Mouse (Mus musculus): Measurements from ENCODE around the gene Fitm2. TPM values are rescaled to one million over a fixed set of nuclear protein-coding genes. Genes with fewer than 3 reads are reported as not detected.
A peak's percentile ranks its signal among the peaks of the same experiment; 100 is the strongest.

The Fitm2 gene
- 100 to 1,000 TPM in 1 of 2 experiments, 10 to 100 TPM in 1; 79.2 to 103 TPM for total RNA-seq (2021)

DNA sequence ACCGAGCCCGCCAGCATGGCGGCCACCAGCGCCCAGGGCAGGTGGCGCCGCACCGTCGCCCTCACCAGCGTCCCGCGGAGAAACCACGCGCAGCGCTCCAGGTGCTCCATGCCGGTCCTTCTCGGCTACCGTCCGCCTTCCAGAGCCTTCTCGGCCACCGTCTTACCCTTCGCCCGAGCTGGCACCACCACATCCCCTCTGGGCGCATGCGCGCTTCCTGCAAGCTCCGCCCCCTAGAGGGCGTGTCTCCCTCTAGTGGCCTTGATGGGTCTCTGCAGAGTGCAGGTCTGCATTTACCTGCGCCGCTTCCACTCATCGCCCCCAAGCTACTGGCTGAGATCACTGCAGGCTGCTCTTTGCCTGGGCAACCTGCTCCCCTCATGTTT lies at the start of gene Fitm2:
Gene Fitm2, minus strand, starts transcription at position 164 of the 386 bp plus-strand sequence.
- intact Hi-C loops (cut with DNase I), result loop anchor here (1.0 to 2.0 kb wide), 2 partner anchors 20 to 53 kb away; no protein-coding TSS in a partner anchor
- peak; percentile 95 to 96 for DNase-seq

DNA sequence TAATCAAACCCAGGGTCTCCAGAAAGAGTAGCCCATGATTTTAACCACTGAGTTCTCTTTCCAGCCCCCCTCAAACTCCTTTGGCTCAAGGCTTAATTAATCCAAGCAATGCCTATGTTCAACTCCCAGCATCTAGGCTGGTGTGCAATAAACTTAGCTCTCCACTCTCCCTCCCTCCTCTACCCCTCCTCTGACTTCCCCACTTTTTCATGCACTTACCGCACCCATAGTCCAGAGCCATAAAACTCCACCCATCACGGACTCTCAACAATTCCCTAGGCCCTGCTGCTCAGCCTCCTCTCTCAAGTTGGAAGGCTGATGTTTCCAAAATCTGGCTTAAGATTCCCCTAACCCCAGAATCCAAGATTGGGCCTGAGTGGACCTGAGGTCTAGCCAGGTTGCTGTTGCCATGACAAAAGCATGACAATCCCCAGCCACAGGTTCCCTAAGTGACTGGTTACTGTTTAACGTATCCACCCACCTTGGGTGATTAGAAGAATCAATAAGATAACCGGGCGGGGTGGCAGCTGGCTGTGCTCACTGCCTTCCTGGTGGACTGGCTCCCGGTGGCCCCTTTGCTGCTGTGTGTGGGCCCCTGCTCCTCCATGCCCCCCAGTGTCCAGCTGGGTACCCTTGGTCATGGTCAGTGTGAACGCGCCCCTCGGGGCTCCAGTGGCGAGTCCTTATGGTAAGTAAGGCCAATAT lies 34.0 kb upstream of the Fitm2 start, which contains the start of gene Hnf4a:
Gene Hnf4a, plus strand, starts transcription at position 509 of the 705 bp plus-strand sequence.
- DNase-seq, result no peak
- intact Hi-C loops (cut with DNase I), result no loop called here

DNA sequence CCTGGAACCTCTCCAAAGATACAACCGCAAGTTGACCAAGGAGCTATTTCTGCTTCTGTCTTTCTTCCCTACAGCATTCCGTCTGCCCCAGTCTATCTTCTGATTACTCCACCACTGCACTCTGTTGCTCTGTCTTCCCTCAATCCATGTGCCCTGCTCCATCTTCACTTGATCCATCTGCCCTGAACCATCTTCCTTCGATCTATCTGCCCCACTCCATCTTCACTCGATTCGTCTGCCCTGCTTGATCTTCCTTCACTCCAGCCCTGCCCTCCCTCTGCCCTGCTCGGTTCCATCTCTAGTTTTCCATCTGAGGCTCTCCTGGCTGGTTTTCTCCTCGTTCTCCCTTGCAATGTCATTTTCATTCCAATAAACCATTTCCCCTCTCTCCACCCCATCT lies 30.8 kb upstream of the Fitm2 start:
- intact Hi-C loops (cut with DNase I), result no loop called here
- no peak for DNase-seq

DNA sequence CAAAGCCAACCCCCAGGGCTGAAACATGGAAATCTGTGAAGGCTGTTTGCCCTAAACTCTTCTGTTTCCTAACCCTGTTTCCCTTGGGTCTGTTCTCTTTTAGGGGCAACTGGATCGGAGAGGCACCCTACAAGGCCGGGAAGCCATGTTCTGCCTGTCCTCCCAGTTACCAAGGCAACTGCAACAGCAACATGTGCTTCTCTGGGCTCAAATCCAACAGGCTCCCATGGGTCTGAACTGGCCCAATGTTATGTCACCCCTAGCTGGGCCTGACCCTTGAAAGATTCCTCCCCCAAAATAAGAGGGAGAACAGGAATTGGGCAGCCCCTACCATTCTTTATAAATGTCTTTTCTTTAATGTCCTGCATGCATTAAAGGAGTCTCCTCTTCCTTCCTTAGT lies 29.8 kb upstream of the Fitm2 start:
- peak; percentile 29 to 51 for DNase-seq
- intact Hi-C loops (cut with DNase I), result no loop called here

DNA sequence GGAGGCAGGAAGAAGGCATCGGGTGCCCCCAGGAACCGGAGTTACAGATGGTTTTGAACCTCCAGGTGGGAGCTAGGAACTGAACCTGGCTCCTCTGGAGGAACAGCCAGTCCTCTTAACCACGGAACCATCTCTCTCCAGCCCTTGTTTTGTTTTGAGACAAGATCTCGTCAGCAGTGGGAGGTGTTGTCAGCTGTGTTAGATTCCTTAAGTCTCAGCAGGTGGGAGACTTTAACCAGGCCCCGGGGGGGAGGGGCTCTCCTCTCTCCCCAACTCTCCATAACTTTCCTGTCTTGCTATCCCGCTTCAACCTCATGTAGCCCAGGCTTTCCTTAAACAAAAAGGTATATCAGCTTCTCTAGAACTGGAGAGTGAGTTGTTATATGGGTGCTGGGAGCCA lies 22.0 kb upstream of the Fitm2 start:
- intact Hi-C loops (cut with DNase I), result no loop called here
- DNase-seq, result no peak

DNA sequence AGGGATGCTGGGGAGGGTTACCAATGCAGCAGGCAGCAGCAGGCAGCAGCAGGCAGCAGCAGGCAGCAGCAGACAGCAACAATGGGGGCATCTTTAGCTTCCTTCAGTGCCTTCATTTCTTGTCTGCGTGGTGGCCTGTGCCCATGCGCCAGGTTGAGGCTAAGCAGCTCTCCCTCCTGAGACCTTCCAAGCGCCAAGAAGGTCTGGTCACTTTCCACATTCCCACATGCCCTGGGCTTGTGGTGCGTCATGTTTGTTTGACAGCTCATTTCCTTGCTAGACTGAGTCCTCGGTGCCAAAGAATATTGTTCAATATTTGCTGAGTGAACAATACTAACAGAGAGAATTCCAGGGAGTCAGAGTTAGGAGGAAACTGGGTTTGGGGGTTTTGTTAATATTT lies 21.5 kb upstream of the Fitm2 start:
- peak in 1 of 2 experiments; percentile 20 for DNase-seq
- intact Hi-C loops (cut with DNase I), result no loop called here

DNA sequence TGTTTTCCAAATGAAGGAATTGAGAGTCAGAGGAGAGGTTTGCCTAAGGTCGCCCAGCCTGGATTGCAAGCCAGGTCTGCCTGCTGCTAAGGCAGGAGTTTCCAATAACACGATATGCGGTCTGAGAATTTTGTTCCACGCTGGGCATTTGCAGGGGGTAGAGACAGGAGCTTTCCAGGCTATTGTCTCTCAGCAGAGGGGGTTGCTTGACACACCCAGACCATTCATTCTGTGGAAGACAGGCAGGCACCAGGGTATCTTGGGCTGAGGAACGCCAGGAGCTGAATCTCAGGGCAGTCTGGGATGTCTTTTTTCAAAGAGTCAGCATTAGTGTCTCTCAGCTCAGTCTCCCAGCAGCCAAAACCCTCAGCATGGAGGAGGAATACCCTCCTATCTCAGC lies 20.6 kb upstream of the Fitm2 start:
- intact Hi-C loops (cut with DNase I), result no loop called here
- DNase-seq, result no peak

DNA sequence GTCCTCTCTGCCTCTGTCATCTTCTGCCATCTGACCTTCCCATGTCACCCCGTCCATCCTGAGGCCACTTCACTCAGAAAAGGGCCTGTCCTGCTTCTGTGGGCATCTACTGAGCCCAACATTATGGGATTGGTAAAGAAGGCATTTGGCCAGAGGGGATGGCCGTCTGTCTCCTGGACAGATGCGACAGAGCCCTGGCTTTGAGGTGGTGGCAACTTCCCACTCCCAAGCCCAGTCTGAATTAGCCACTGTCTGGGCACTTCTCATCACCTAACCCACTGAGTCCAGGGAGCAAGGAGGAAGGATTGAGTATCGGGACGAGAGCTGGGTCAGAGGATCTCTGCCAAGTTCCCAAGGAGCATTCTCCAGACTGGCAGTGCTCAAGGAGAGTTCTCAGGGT lies 19.6 kb upstream of the Fitm2 start, which contains the start of gene R3hdml:
Gene R3hdml, plus strand, starts transcription at position 301 of the 400 bp plus-strand sequence.
- DNase-seq, result no peak
- intact Hi-C loops (cut with DNase I), result no loop called here

DNA sequence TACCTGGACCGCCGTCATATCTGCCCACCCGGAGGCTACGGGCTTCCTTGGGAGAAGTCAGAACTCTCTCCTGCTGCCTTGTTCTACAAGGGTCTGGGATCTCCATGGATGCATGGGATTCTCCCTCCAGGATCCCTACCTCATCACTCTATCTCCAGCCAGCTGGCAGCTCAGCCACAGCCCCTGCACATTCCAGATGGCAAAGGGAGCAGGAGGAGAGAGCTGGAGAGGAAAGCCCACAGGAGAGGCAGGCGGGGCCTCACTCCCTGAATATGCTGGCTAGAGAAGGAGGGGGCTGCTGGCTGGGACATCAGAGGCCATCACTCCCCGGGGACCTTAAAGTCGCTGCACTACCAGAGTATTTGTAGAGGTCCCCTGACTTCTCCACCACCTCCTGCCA lies 18.9 kb upstream of the Fitm2 start:
- intact Hi-C loops (cut with DNase I), result no loop called here
- DNase-seq, result peak in 1 of 2 experiments; percentile 4

DNA sequence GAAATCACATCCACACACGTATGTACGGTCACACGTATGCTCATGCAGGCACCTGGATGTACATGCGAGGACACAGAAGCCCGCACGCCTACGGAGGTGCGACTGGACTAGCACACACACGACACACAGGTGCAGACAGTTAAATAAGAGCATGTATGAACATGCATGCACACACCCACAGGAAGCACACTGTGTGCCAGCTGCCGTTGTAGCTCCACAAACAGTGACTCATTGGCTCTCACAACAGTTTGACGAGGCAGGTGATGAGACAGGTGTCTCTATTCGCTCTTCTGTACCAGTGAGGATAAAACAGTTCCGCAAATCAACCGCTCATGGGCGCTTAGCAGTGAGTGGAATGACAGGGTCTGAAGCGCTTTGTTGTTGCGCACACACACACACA lies 18.2 kb upstream of the Fitm2 start:
- DNase-seq, result no peak

DNA sequence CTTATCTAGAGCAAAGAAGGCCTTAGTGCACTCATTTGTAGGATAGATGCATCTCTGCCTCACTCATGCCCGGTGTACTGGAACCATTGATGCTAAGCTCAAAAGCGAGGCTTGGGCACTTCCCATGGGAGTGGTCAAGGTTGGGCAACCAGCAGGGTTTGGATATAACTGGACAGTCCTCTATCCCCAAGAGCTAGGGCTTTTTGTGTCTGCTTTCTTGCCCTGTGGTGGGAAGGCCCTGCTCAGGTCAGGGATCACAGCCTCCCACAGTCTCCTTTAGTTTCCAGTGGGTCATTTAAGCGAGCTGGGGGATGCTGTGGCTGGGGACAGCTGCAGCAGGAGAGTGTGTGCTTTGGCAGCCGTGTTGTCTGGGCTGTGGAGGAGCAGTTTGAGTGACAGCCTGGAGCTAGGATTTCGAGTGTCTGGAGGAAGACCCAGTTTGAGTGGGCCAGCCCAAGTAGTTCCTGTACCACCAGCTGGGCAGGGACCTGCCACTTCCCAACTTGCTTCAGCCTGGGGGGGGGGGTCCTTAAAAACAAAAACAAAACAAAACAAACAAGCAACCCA lies 17.4 kb upstream of the Fitm2 start:
- no peak for DNase-seq
- intact Hi-C loops (cut with DNase I), result no loop called here

More for the DNA sequence above, 18.2 kb upstream of the Fitm2 start:
- intact Hi-C loops (cut with DNase I), result no loop called here

DNA sequence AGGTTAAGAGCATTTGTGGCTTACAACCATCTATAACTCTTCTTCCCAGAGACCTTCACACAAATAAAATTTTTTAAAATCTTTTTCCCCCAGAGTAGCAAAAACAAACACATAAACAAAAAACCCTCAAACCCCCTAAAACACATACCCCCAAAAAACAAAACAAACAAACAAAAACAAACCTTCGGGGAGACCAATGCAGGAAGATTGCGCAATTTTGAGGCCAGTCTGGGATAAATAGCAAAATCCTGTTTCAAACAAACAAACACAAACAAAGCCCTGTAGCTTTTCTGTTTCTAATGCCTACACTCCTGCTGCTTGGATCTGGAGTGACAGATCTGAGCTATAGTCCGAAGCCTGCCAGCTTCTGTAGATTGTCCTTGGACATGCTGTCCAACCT lies 14.9 kb upstream of the Fitm2 start:
- DNase-seq, result no peak
- intact Hi-C loops (cut with DNase I), result no loop called here

DNA sequence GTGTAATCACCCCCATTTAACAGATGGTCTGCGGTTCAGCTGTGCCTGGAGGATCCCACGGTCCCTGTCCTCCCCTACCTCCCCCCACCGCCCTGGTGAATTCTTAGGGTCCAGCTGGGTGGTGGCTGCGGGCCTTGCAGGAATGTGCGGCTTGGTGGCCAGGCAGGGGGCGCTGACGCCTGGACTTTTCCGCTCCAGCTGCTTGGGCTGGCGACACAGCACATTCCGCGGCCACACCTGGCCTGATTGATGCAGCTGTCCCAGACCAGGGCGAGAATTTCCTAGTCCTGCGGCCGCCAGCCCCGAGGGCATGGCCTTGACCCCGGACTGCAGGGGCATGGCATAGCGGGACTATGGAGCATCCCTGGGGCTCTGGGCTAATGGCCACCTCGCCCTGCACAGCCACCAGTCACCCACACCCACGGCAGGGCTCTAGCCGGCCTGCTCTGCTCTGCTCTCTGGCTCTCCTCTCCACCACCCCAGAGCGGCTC lies 9.2 kb upstream of the Fitm2 start:
- intact Hi-C loops (cut with DNase I), result no loop called here
- peak in 1 of 2 experiments; percentile 13 for DNase-seq

DNA sequence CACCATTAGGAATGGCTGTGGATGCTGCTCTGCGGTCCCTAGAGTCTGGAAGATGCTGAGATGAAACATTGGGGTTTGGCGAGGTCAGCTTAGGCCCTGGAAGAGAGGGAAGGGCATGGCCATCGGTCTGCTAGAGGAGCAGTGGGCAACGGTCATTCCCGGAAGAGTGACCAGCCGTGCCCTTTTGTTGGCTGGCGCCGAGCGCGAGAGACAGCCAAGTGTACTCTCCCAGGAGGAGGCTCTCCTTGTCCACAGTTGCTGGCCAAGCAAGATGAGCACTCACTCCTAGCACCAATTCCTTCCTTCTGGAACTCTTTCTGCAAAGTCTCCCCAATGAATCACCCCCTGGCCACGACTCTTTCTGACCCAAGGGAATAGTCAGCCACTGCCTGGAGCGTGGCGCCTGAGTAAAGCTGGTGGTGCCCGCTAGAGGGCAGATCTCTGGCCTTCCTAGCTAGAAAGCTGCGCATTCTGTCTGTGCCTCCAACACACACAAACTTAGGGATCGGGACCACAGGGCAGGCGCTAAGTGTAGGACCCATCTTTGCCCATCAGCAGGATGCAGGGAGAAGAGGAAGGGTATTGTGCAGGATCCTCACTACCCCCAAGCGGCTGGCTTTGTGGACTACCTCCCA lies 7.9 kb upstream of the Fitm2 start:
- peak in 1 of 2 experiments; percentile 21 for DNase-seq
- intact Hi-C loops (cut with DNase I), result no loop called here

DNA sequence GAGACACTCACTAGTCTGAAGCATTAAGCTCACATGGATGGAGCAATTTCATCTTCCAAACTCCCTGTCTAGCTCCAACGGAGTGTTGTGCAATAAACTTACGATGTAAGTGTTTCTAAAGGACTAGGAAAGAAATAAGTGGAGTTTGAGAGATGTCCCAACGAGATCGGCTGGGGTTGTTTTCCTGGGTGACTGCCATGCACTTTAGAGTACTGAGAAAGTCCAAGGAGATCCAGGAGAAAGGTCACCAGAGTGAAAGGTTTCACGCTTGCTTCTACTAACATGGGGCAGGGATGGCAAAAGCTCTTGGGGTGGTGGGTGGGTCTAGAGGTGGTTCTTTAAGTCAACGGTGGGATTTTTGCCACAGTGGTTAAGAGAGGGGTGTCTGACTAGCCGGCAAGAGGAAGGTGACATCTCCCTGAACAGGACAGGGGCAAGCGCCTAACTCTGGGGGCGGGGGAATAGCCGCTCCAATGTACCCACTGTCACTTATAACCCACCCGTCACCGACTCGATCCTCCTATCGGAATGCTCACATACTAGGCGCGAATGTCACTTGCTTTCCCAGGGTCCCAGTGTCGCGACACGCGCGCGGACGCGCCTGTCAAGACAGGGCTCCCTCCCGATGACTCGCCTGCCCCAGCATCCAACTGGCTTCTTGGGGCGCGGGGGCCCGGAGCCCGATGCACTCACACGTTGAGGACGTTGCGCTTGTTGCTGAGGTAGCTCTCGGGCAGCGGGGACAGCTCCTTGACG lies 541 bp downstream of the Fitm2 start:
- peak; percentile 51 to 54 for DNase-seq
- intact Hi-C loops (cut with DNase I), result loop anchor here (1.0 to 2.0 kb wide), 2 partner anchors 19 to 53 kb away; no protein-coding TSS in a partner anchor

DNA sequence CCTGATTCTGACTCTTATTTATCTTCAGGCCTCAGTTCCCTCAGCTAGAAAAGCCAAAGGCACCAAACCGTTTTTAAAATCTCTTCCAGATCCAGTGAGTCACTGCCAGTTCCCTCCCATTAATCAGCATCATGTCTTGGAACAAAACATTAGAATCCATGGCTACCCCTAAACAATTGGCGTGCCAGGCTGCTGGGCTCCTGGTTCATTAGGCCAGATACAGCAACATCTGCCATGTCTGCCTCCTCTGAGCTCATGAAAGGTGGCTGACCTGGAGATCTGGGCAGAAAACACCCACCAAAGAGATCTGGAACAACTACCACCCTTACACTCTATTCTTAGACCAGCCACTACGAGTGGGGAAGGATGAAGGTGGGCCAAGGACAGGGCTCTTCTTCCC lies 1.3 kb downstream of the Fitm2 start:
- intact Hi-C loops (cut with DNase I), result no loop called here
- DNase-seq, result peak; percentile 56 to 74

DNA sequence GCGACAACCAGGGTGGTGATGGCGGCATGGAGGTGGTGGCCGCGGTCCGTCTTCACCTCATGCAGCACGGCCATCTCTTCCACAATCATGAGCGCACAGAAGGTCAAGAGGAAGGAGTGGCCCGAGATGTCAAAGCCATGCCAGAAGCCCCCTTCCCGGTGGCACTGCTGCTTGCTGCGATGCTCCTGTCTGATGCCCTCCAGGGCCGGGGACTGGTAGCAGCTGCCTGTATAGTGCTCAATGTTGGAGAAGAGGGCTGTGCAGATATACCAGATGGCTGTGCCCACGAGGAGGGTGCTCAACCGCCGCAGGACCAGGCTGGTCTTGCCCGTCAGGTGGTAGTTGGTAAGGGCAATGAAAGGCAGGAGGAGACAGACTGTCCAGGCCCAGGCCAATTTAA lies 2.7 kb downstream of the Fitm2 start:
- intact Hi-C loops (cut with DNase I), result no loop called here
- no peak for DNase-seq

DNA sequence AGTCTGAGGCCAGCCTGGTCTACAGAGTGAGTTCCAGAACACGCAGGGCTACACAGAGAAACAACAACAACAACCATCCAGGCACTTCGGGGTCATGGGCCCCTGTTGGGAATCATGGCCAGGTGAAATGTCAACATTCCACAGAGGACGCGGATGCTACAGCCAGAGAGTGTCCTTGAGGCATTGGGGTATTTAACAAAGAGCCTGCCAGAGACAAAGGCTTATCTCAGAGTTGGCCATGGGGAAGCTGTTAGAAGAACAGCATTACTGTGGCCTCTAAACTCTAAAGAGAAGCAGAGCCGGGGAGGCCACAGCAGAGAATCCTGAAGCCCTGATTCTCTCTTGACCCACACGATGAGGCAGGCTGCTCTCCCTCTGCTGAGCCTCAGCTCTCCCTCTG lies 3.6 kb downstream of the Fitm2 start:
- no peak for DNase-seq
- intact Hi-C loops (cut with DNase I), result no loop called here

DNA sequence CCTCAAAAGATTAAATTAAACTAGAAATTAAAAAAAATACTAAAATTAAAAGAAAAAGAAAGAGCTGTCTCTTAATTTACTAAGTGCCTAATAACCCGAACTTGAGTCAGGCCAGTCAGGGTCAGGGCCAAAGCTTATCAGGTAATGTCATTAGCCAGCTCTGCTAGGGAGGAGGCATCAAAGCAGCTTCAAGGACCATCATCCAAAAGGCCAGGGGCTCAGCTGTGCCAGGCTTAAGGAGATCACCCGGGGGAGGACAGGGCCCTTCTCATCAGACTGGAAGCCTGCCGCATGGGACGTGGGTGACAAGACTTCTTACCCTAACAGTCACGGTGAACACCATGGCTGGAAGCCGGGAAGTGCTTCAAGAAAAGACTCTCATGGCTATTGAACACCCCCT lies 4.8 kb downstream of the Fitm2 start:
- intact Hi-C loops (cut with DNase I), result no loop called here
- no peak for DNase-seq

DNA sequence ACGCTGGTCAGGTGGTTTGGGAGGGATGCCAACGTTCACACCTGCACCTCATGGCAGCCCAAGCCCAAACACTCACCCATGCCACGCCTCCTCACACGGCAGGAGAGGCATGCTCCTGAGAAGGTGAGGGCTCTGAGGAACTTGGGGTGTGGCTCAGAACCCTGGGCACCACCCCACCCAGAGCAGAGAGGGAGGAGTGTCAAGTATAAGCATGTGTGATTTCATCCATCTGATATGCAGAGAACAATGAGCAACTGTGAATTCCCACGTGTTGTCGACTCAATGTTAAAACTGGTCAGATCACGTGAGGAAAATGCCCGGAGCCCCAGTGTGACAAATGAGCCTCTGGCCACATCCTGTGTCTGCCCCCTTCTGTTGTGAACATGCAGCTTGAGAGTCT lies 5.7 kb downstream of the Fitm2 start:
- intact Hi-C loops (cut with DNase I), result no loop called here
- DNase-seq, result no peak

DNA sequence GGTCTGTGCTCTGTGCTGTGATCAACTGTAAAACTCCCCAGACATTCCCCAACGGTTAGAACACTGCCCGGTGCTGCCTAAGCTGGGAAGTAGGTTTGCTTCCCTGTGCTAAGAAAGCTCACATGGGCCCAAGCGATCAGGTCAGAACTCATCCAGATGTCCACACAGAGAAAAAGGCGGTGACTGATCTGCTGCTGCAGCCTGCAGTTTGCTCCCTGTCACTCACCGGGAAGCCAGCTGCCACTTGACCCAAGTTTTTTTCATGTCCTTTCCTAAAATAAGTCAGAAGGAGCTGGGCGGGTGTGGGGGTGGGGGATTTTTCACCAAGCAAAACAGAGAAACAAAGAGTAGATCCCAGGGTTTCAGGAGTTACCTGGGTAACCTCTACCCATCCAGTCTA lies 7.9 kb downstream of the Fitm2 start:
- intact Hi-C loops (cut with DNase I), result no loop called here
- DNase-seq, result peak; percentile 38 to 54
